Mouse (Mus musculus) liver, embryonic 15.5 days (tissue): ENCODE data around the gene Vwa3b. TPM values are rescaled to one million over a fixed set of nuclear protein-coding genes. Genes with fewer than 3 reads are reported as not detected.
"Not testable (repeated sequence)": the region's sequence is repeated elsewhere in the genome, so short reads cannot be mapped to it uniquely, and the experiment has no call there.

Experiments
- ATAC-seq: fragments of 200-750 bp; cut with Nextera tagmentation; 2 replicates; pipeline ENCODE4 v1.8.0; 2017; ENCODE audit warnings: moderate number of reproducible peaks, mild to moderate bottlenecking, moderate library complexity; ENCODE audit not compliant: insufficient read depth
- H3K27ac ChIP-seq: fragments of 300-500 bp; sonication (generic); replicated peaks from 2 replicates; pipeline ENCODE4 v1.5.1; 2015; ENCODE audit warnings: mild to moderate bottlenecking, inconsistent platforms
- H3K27me3 ChIP-seq: fragments of 300-500 bp; sonication (generic); 2 replicates; pipeline ENCODE4 v1.6.1; 2015; ENCODE audit warnings: mild to moderate bottlenecking, inconsistent platforms
- H3K36me3 ChIP-seq: fragments of 300-500 bp; sonication (generic); replicated peaks from 2 replicates; pipeline ENCODE4 v1.6.1; 2015; ENCODE audit warnings: moderate library complexity, mild to moderate bottlenecking, inconsistent platforms
- H3K4me1 ChIP-seq: fragments of 300-500 bp; sonication (generic); replicated peaks from 2 replicates; pipeline ENCODE4 v1.6.1; 2015; ENCODE audit warnings: inconsistent platforms
- H3K4me2 ChIP-seq: fragments of 300-500 bp; sonication (generic); 2 replicates; pipeline ENCODE4 v1.6.1; 2015; ENCODE audit warnings: moderate library complexity, mild to moderate bottlenecking, inconsistent platforms
- H3K4me3 ChIP-seq: fragments of 300-500 bp; sonication (generic); replicated peaks from 2 replicates; pipeline ENCODE4 v1.5.1; 2015; ENCODE audit warnings: mild to moderate bottlenecking, inconsistent platforms
- H3K9ac ChIP-seq: fragments of 300-500 bp; sonication (generic); 2 replicates; pipeline ENCODE4 v1.6.1; 2015; ENCODE audit warnings: moderate library complexity, mild to moderate bottlenecking, inconsistent platforms
- H3K9me3 ChIP-seq: fragments of 300-500 bp; sonication (generic); replicated peaks from 2 replicates; pipeline ENCODE4 v1.6.1; 2016; ENCODE audit warnings: inconsistent platforms
- WGBS: fragments of 180-500 bp; shearing (Covaris S2); methylation state at CpG from one replicate; pipeline ENCODE4 v1.1.7; 2015; ENCODE audit warnings: mixed read lengths; ENCODE audit not compliant: insufficient replicate concordance; 5-methylcytosine and 5-hydroxymethylcytosine counted together
- polyA plus RNA-seq: library from polyadenylated mRNA; unstranded; fragments of >200 nt; fragmentation: Nextera tagmentation; extraction: Ambion mirVana; gene quantifications from 2 replicates; pipeline ENCODE4 v1.2.1, GENCODE M21; 2015

The Vwa3b gene
- polyA plus RNA-seq, 1 experiment from 2014 or later = not detected

DNA sequence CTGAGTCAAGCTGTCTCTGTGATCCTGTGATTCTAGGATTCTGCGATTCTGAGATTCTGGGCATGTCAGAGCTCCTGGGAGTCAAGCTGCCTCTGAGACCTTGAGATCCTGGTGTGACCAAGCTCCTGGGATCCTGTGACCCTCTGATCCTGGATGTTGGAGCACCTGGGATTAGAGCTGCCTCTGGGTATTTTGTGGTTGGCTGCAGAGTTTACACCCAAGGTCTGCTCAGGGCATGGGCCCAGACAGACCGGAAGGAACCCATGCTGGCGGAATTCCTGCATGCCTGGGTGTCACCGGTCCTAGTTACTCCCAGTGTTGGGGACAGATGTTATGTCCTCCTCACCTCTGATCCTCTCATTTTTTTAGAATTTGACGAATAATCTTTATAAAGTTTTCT is 32.1 kb upstream of the Vwa3b start:
- Histone ChIP-seq H3K27ac (no peak overlapping the region), H3K27me3 (no peaks in the 10 kb centered on the region), H3K9me3 (no peaks in the 10 kb centered on the region), H3K4me1 (no peaks in the 10 kb centered on the region), H3K4me2 (no peak overlapping the region), H3K4me3 (no peak overlapping the region), H3K36me3 (no peaks in the 10 kb centered on the region), H3K9ac (no peak overlapping the region)
- 76% methylated on average over 5 of the region's 5 CpGs for whole genome bisulfite sequencing
- no peak for ATAC-seq

DNA sequence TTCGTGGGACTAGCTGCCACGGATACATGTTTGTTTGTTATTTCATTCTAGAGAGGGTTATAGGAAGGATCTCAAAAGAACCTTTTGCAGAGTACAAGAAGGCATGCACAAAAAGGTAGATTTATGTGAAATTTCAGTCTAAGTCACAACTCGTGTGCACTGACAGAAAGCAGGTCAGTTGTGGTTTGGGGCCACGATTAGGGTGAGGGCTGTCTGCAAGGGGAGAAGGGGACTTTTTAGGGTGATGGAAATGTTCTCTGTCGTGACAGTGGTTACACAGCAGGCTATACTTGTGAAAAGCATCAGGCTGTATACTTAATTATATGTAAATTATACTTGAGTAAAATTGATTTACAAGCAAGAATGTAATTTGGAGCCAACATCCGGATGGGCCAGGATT is 30.6 kb upstream of the Vwa3b start:
- Histone ChIP-seq H3K27ac (no peak overlapping the region), H3K4me2 (no peak overlapping the region), H3K9me3 (no peaks in the 10 kb centered on the region), H3K4me1 (no peaks in the 10 kb centered on the region), H3K36me3 (no peaks in the 10 kb centered on the region), H3K9ac (no peak overlapping the region), H3K27me3 (no peaks in the 10 kb centered on the region), H3K4me3 (no peak overlapping the region)
- 29% methylated on average over 6 of the region's 6 CpGs for WGBS
- no peak for ATAC-seq

DNA sequence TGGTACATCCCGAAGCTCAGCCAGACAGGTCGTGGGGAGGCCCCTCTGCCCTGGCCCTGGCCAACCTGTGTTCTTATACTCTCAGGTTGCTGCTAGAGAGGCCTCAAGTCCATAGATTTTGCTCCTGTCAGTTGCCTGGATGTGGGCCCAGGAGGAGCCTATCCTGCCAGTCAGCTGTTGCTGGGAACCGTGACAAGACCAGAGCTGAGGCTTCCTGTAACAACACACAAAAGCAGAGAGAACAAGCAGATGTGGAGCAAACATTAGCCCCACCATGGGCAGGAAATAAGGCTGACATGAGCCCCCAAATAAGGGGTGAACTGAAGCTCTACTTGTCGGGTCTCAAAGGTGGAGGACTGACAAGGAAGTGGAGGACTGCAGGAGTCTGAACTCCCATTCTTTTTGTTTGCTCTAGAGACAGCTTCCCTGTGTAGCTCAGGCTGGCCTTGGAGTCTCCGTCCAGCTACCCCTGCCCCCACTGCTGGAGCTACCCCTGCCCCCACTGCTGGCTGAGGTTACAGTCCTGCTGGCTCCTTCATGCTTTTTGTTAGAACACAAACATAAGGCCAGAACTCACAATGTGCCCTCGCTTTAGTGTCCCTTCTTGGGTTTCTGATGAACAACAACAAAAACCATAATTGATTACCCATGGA is 29.7 kb upstream of the Vwa3b start:
- Histone ChIP-seq H3K9ac (no peak overlapping the region), H3K4me2 (no peak overlapping the region), H3K9me3 (no peaks in the 10 kb centered on the region), H3K4me1 (0 out of 2 replicates have a peak, but pooled peaks cover under 1% of the 10 kb centered on the region), H3K4me3 (no peak overlapping the region), H3K27me3 (no peaks in the 10 kb centered on the region), H3K36me3 (no peaks in the 10 kb centered on the region), H3K27ac (no peak overlapping the region)
- 42% methylated on average over 6 of the region's 6 CpGs for WGBS
- no peak for ATAC-seq

DNA sequence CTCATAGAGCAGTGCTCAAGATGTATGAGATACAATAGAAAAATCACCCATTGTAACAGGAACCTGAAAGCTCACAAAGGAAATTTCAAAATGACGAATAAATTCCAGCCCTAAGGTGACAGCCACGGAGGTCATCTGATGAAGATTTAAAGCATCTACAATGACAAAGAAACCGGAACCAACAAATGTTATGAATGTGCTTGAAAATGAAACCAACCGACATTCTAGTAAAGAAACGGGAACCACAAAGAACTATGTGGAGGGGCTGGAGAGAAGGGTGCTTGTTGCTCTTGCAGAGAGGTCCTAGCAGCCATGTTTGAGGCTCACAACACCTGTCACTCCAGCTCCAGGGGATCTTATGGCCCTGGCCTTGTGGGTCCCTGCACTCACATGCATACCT is 26.1 kb upstream of the Vwa3b start:
- Histone ChIP-seq H3K4me3 (no peak overlapping the region), H3K27ac (no peak overlapping the region), H3K36me3 (no peaks in the 10 kb centered on the region), H3K4me2 (no peak overlapping the region), H3K27me3 (no peaks in the 10 kb centered on the region), H3K9me3 (no peaks in the 10 kb centered on the region), H3K4me1 (peaks cover 3% of the 10 kb centered on the region; the same call in 1 of the 2 replicates), H3K9ac (no peak overlapping the region)
- 25% methylated on average over 5 of the region's 5 CpGs for WGBS
- no peak for ATAC-seq

DNA sequence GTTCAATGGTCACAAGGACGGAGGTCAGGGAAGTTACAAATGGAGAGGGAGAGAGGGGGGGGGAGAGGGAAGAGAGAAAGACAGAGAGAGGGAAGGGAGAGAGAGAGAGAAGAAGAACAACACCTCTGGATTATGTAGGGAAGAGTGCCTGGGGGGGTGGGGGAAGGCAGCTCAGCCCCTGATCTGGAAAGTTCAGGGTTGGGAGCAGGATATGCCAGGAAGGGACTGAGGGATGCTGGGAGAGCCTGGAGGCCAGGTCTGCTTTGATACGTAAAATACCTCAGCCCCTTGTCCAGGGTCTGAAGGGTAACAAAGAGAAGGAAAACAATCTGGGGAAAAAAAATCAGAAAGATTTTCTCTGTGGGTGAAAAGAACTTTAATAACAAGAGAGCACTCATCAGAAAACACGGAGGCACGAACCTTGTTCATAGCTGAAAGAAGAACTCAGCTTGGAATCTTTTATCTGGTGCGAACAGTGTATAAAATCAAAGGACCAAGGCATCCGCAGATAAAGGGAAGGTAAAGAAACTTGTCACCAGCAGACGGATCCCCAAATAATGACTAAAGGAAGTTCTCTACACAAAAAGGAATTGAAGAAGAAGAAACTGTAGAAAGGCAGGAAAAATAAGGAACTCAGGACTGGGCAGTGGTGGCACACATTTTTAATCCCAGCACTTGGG is 24.6 kb upstream of the Vwa3b start:
- Histone ChIP-seq H3K4me1 (peaks cover 3% of the 10 kb centered on the region; the same call in 1 of the 2 replicates), H3K36me3 (no peaks in the 10 kb centered on the region), H3K9me3 (no peaks in the 10 kb centered on the region), H3K4me2 (no peak overlapping the region), H3K27me3 (no peaks in the 10 kb centered on the region), H3K27ac (no peak overlapping the region), H3K4me3 (no peak overlapping the region), H3K9ac (no peak overlapping the region)
- no peak for ATAC-seq
- WGBS = 33% methylated on average over 7 of the region's 7 CpGs

DNA sequence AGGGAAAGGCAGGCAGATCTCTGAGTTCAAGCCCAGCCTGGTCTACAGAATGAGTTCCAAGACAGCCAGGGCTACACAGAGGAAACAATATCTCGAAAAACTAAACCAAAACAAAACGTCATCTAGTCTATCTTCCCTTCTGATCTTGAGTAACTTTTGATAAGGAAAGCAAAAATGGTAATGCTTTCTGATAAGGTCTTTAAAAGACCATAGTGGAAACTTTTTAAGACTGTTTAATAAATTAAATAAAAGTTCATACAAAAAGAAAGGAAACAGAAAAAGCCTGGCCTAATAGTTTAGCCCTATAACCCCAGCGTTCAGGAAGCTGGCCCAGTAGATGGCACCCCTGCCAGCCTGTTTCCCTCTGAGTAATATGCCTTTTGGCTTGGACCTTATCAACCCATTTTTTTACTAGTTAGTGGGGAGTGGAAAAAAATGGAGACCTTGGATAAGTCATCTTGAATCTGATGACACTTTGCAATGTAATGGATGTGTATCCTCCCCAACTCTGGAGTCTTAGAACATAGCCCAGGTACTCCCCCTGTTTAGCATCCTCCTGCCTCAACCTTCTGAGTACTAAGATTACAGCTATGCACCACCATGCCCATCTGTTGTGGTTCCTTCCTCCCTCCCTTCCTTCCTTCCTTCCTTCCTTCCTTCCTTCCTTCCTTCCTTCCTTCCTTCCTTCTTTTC is 23.9 kb upstream of the Vwa3b start:
- Histone ChIP-seq H3K27ac (no peak overlapping the region), H3K27me3 (no peaks in the 10 kb centered on the region), H3K36me3 (no peaks in the 10 kb centered on the region), H3K4me1 (peaks cover 3% of the 10 kb centered on the region; the same call in 1 of the 2 replicates), H3K9me3 (no peaks in the 10 kb centered on the region), H3K4me3 (no peak overlapping the region), H3K9ac (no peak overlapping the region), H3K4me2 (no peak overlapping the region)
- WGBS = 41% methylated on average over 3 of the region's 3 CpGs
- no peak for ATAC-seq

DNA sequence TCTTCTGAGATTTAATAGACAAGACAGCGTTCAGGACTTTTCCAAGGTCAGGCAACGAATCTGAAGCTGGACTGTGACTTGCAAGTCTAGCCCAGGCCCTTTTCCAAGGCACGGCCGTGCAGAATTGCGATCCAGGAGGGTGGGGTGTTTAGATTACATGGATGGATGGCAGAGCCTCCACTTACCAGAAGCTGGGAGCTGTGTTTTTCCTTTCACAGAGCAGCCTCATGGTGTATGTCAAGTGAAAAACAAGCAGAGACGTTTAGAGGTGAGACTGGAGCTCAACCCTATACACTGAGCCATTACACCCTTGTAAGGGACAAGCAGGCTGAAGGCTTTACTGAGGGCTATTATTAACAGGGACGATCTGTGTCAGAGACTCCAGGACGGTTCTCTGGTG is 21.9 kb upstream of the Vwa3b start:
- Histone ChIP-seq H3K4me1 (peaks cover 3% of the 10 kb centered on the region; the same call in 1 of the 2 replicates), H3K27me3 (no peaks in the 10 kb centered on the region), H3K9ac (no peak overlapping the region), H3K4me3 (no peak overlapping the region), H3K9me3 (no peaks in the 10 kb centered on the region), H3K36me3 (no peaks in the 10 kb centered on the region), H3K4me2 (no peak overlapping the region), H3K27ac (no peak overlapping the region)
- 66% methylated on average over 8 of the region's 8 CpGs for WGBS
- ATAC-seq = no peak

DNA sequence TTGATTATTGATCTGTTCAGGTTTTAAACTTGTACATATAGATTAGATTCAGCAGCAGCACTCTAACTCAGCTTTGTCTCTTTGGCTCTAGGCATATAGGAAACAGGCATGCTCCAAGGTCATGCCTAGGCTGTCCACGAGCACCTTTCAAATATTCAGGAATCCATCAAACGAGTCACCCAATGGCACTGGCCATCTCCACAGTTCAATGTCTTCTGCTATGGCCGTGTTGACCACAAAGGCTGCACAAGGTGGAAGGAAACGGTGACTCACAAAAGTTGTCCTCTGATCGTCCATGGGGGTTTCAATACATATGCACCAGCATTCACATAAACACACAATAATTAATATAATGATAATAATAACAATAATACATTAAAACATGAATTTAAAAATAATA is 21.4 kb upstream of the Vwa3b start:
- Histone ChIP-seq H3K4me1 (peaks cover 3% of the 10 kb centered on the region; the same call in 1 of the 2 replicates), H3K9me3 (no peaks in the 10 kb centered on the region), H3K36me3 (no peaks in the 10 kb centered on the region), H3K9ac (no peak overlapping the region), H3K27ac (no peak overlapping the region), H3K4me3 (no peak overlapping the region), H3K4me2 (no peak overlapping the region), H3K27me3 (no peaks in the 10 kb centered on the region)
- 55% methylated on average over 5 of the region's 5 CpGs for whole genome bisulfite sequencing
- no peak for ATAC-seq

DNA sequence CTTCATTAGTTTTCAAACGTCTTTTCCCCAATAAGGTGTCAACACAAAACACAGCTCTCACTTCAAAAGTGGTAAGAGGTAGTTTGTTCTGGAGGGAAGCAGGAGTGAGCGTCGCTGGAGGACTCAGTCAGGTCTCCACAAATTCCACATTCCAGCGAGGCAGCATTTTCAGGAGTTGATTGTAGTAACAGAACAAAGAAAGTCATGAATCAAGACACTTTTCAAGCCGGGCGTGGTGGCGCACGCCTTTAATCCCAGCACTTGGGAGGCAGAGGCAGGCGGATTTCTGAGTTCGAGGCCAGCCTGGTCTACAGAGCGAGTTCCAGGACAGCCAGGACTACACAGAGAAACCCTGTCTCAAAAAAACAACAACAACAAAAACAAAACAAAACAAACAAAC is 19.9 kb upstream of the Vwa3b start:
- 70% methylated on average over 11 of the region's 11 CpGs for WGBS
- not testable (repeated sequence) for H3K9ac ChIP-seq, ATAC-seq, H3K4me1 ChIP-seq, H3K27me3 ChIP-seq, H3K4me3 ChIP-seq, H3K9me3 ChIP-seq, H3K4me2 ChIP-seq, H3K36me3 ChIP-seq, H3K27ac ChIP-seq

DNA sequence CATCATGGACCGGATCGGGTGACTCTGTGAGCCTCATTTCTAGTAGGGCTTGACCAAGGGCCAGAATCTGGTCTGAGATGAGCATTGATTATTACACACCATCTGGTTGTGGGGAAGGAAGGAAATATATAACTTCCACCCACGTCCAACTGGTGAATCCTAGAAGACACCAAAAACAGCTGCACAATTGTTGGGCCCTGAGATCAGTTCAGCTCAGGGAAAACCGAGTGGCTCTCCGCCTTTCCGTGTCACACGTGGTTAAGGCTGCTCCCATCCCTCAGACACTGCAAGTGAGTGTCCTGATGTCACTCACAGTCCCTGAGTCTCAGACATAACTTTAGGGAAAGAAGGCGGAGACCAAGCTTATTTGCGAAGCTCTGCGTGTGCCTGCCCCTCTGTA is 16.5 kb upstream of the Vwa3b start:
- no peak overlapping the region for H3K9ac ChIP-seq
- no peaks in the 10 kb centered on the region for H3K27me3 ChIP-seq
- no peak for ATAC-seq
- H3K36me3 ChIP-seq = no peaks in the 10 kb centered on the region
- H3K4me3 ChIP-seq = no peak overlapping the region
- no peak overlapping the region for H3K4me2 ChIP-seq
- no peaks in the 10 kb centered on the region for H3K9me3 ChIP-seq
- 67% methylated on average over 10 of the region's 10 CpGs for WGBS
- H3K27ac ChIP-seq = no peak overlapping the region
- H3K4me1 ChIP-seq = no peaks in the 10 kb centered on the region

DNA sequence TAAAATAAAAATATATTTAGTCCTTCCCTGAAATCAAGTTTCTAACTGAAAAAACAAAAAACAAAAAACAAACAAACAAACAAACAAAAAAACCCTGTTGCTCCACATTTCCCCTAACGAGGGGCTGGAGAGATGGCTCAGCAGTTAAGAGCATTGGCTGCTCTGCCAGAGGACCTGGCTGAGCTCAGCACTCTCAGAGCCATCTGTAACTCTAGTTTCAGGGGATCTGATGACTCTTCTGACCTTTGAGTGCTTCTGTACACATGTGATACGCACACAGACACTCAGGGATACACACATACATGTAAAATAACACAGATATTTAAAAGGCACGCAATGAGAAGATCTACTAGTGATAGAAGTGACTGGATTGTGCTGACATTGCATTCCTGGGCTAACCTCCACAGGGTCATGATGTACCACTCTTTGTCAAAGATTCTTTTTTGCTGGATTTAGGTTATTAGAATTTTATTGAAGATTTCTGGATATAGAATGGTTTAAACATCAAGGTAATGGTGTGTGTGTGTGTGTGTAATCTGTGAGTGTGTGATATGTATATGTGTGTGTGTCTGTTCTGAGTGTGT is 14.7 kb upstream of the Vwa3b start:
- H3K4me3 ChIP-seq = no peak overlapping the region
- no peaks in the 10 kb centered on the region for H3K27me3 ChIP-seq
- H3K36me3 ChIP-seq = no peaks in the 10 kb centered on the region
- no peak overlapping the region for H3K27ac ChIP-seq
- no peaks in the 10 kb centered on the region for H3K4me1 ChIP-seq
- ATAC-seq = no peak
- WGBS = 54% methylated on average over 3 of the region's 3 CpGs
- H3K4me2 ChIP-seq = no peak overlapping the region
- no peak overlapping the region for H3K9ac ChIP-seq
- no peaks in the 10 kb centered on the region for H3K9me3 ChIP-seq
